Mouse (Mus musculus): ENCODE measurements around the gene Camkk1. TPM values are rescaled to one million over a fixed set of nuclear protein-coding genes. Genes with fewer than 3 reads are reported as not detected.

Gene Camkk1
- polyA plus RNA-seq, 1 experiment from 2014 or later, result 13.9 TPM

- 91% methylated on average over 1 of the region's 1 CpGs for WGBS
- H3K36me3 ChIP-seq (ENCODE audit: control insufficient read depth, insufficient read depth, low read length), result peaks cover 12% of the 10 kb centered on the region; the same call in 1 of the 2 replicates
- no peak overlapping the region for H3K4me3 ChIP-seq (replicated peaks; ENCODE audit: low read length)
- H3K9me3 ChIP-seq (replicated peaks; ENCODE audit: control insufficient read depth, low read length), result no peaks in the 10 kb centered on the region
- H3K9ac ChIP-seq (ENCODE audit: low read length), result no peak overlapping the region
- H3K4me1 ChIP-seq (ENCODE audit: control insufficient read depth, insufficient read depth, low read length), result peaks cover 13% of the 10 kb centered on the region
- no peak for ATAC-seq (ENCODE audit: insufficient read depth, low FRiP score)
- H3K27me3 ChIP-seq (ENCODE audit: control insufficient read depth, insufficient read depth, low read length), result no peaks in the 10 kb centered on the region
- no peak overlapping the region for H3K27ac ChIP-seq (ENCODE audit: low read length)
- no peak overlapping the region for H3K4me2 ChIP-seq (ENCODE audit: low read depth, low read length)
Measured at GRCm38 (mm10) chr11:73052795-73053194, 34.0 kb downstream of the Camkk1 start.

- no peak overlapping the region for H3K4me3 ChIP-seq (replicated peaks; ENCODE audit: low read length)
- H3K4me1 ChIP-seq (ENCODE audit: control insufficient read depth, insufficient read depth, low read length), result no peaks in the 10 kb centered on the region
- H3K4me2 ChIP-seq (ENCODE audit: low read depth, low read length), result no peak overlapping the region
- 0 out of 2 replicates have a peak, but pooled peaks cover 3% of the 10 kb centered on the region for H3K36me3 ChIP-seq (ENCODE audit: control insufficient read depth, insufficient read depth, low read length)
- H3K9ac ChIP-seq (ENCODE audit: low read length), result no peak overlapping the region
- H3K27me3 ChIP-seq (ENCODE audit: control insufficient read depth, insufficient read depth, low read length), result no peaks in the 10 kb centered on the region
- ATAC-seq (ENCODE audit: insufficient read depth, low FRiP score), result no peak
- no peak overlapping the region for H3K27ac ChIP-seq (ENCODE audit: low read length)
- H3K9me3 ChIP-seq (replicated peaks; ENCODE audit: control insufficient read depth, low read length), result no peaks in the 10 kb centered on the region
- 72% methylated on average over 5 of the region's 5 CpGs for WGBS
Measured at GRCm38 (mm10) chr11:73057701-73058100, 38.9 kb downstream of the Camkk1 start.

GRCm38 (mm10) chr11:73059630-73060029, 40.8 kb downstream of the Camkk1 start:
- H3K27me3 ChIP-seq (ENCODE audit: control insufficient read depth, insufficient read depth, low read length), result no peaks in the 10 kb centered on the region
- no peaks in the 10 kb centered on the region for H3K9me3 ChIP-seq (replicated peaks; ENCODE audit: control insufficient read depth, low read length)
- H3K36me3 ChIP-seq (ENCODE audit: control insufficient read depth, insufficient read depth, low read length), result 0 out of 2 replicates have a peak, but pooled peaks cover 3% of the 10 kb centered on the region
- no peak overlapping the region for H3K4me3 ChIP-seq (replicated peaks; ENCODE audit: low read length)
- no peak overlapping the region for H3K27ac ChIP-seq (ENCODE audit: low read length)
- no peak overlapping the region for H3K9ac ChIP-seq (ENCODE audit: low read length)
- no peaks in the 10 kb centered on the region for H3K4me1 ChIP-seq (ENCODE audit: control insufficient read depth, insufficient read depth, low read length)
- no peak overlapping the region for H3K4me2 ChIP-seq (ENCODE audit: low read depth, low read length)
- ATAC-seq (ENCODE audit: insufficient read depth, low FRiP score), result no peak
- WGBS, result 71% methylated on average over 3 of the region's 3 CpGs

GRCm38 (mm10) chr11:73061413-73061812, 42.6 kb downstream of the Camkk1 start:
- no peak overlapping the region for H3K4me2 ChIP-seq (ENCODE audit: low read depth, low read length)
- H3K27ac ChIP-seq (ENCODE audit: low read length), result no peak overlapping the region
- no peak overlapping the region for H3K9ac ChIP-seq (ENCODE audit: low read length)
- ATAC-seq (ENCODE audit: insufficient read depth, low FRiP score), result no peak
- H3K4me1 ChIP-seq (ENCODE audit: control insufficient read depth, insufficient read depth, low read length), result no peaks in the 10 kb centered on the region
- H3K36me3 ChIP-seq (ENCODE audit: control insufficient read depth, insufficient read depth, low read length), result 0 out of 2 replicates have a peak, but pooled peaks cover 3% of the 10 kb centered on the region
- H3K27me3 ChIP-seq (ENCODE audit: control insufficient read depth, insufficient read depth, low read length), result no peaks in the 10 kb centered on the region
- H3K4me3 ChIP-seq (replicated peaks; ENCODE audit: low read length), result no peak overlapping the region
- H3K9me3 ChIP-seq (replicated peaks; ENCODE audit: control insufficient read depth, low read length), result no peaks in the 10 kb centered on the region
- 92% methylated on average over 3 of the region's 3 CpGs for WGBS

GRCm38 (mm10) chr11:73071839-73072238, 53.0 kb downstream of the Camkk1 start:
- no peaks in the 10 kb centered on the region for H3K4me1 ChIP-seq (ENCODE audit: control insufficient read depth, insufficient read depth, low read length)
- no peaks in the 10 kb centered on the region for H3K9me3 ChIP-seq (replicated peaks; ENCODE audit: control insufficient read depth, low read length)
- WGBS, result 87% methylated on average over 3 of the region's 3 CpGs
- peaks cover 42% of the 10 kb centered on the region for H3K36me3 ChIP-seq (ENCODE audit: control insufficient read depth, insufficient read depth, low read length)
- no peaks in the 10 kb centered on the region for H3K27me3 ChIP-seq (ENCODE audit: control insufficient read depth, insufficient read depth, low read length)
- no peak for ATAC-seq (ENCODE audit: insufficient read depth, low FRiP score)
- H3K27ac ChIP-seq (ENCODE audit: low read length), result no peak overlapping the region
- H3K9ac ChIP-seq (ENCODE audit: low read length), result no peak overlapping the region
- no peak overlapping the region for H3K4me2 ChIP-seq (ENCODE audit: low read depth, low read length)
- no peak overlapping the region for H3K4me3 ChIP-seq (replicated peaks; ENCODE audit: low read length)

- H3K4me3 ChIP-seq (replicated peaks; ENCODE audit: low read length), result no peak overlapping the region
- H3K27ac ChIP-seq (ENCODE audit: low read length), result no peak overlapping the region
- H3K9ac ChIP-seq (ENCODE audit: low read length), result no peak overlapping the region
- ATAC-seq (ENCODE audit: insufficient read depth, low FRiP score), result no peak
- H3K4me2 ChIP-seq (ENCODE audit: low read depth, low read length), result no peak overlapping the region
- no peaks in the 10 kb centered on the region for H3K9me3 ChIP-seq (replicated peaks; ENCODE audit: control insufficient read depth, low read length)
- 90% methylated on average over 4 of the region's 4 CpGs for WGBS
- H3K27me3 ChIP-seq (ENCODE audit: control insufficient read depth, insufficient read depth, low read length), result no peaks in the 10 kb centered on the region
- H3K36me3 ChIP-seq (ENCODE audit: control insufficient read depth, insufficient read depth, low read length), result peaks cover 30% of the 10 kb centered on the region
- H3K4me1 ChIP-seq (ENCODE audit: control insufficient read depth, insufficient read depth, low read length), result no peaks in the 10 kb centered on the region
Measured at GRCm38 (mm10) chr11:73076295-73076694, 57.5 kb downstream of the Camkk1 start.

GRCm38 (mm10) chr11:73076733-73077132, 57.9 kb downstream of the Camkk1 start:
- Histone ChIP-seq H3K9ac (ENCODE audit: low read length) (no peak overlapping the region), H3K4me2 (ENCODE audit: low read depth, low read length) (no peak overlapping the region), H3K9me3 (replicated peaks; ENCODE audit: control insufficient read depth, low read length) (no peaks in the 10 kb centered on the region), H3K4me3 (replicated peaks; ENCODE audit: low read length) (no peak overlapping the region), H3K27me3 (ENCODE audit: control insufficient read depth, insufficient read depth, low read length) (no peaks in the 10 kb centered on the region), H3K36me3 (ENCODE audit: control insufficient read depth, insufficient read depth, low read length) (peaks cover 34% of the 10 kb centered on the region), H3K4me1 (ENCODE audit: control insufficient read depth, insufficient read depth, low read length) (no peaks in the 10 kb centered on the region), H3K27ac (ENCODE audit: low read length) (no peak overlapping the region)
- ATAC-seq (ENCODE audit: insufficient read depth, low FRiP score), result no peak
- 80% methylated on average over 4 of the region's 4 CpGs for WGBS

GRCm38 (mm10) chr11:73077211-73077720, 58.5 kb downstream of the Camkk1 start:
- Histone ChIP-seq H3K4me1 (ENCODE audit: control insufficient read depth, insufficient read depth, low read length) (no peaks in the 10 kb centered on the region), H3K4me2 (ENCODE audit: low read depth, low read length) (no peak overlapping the region), H3K27ac (ENCODE audit: low read length) (no peak overlapping the region), H3K9me3 (replicated peaks; ENCODE audit: control insufficient read depth, low read length) (no peaks in the 10 kb centered on the region), H3K27me3 (ENCODE audit: control insufficient read depth, insufficient read depth, low read length) (no peaks in the 10 kb centered on the region), H3K4me3 (replicated peaks; ENCODE audit: low read length) (no peak overlapping the region), H3K9ac (ENCODE audit: low read length) (no peak overlapping the region), H3K36me3 (ENCODE audit: control insufficient read depth, insufficient read depth, low read length) (peaks cover 34% of the 10 kb centered on the region)
- 90% methylated on average over 6 of the region's 6 CpGs for WGBS
- ATAC-seq (ENCODE audit: insufficient read depth, low FRiP score), result no peak

- Histone ChIP-seq H3K9me3 (replicated peaks; ENCODE audit: control insufficient read depth, low read length) (no peaks in the 10 kb centered on the region), H3K36me3 (ENCODE audit: control insufficient read depth, insufficient read depth, low read length) (peaks cover 28% of the 10 kb centered on the region), H3K9ac (ENCODE audit: low read length) (no peak overlapping the region), H3K4me2 (ENCODE audit: low read depth, low read length) (no peak overlapping the region), H3K4me1 (ENCODE audit: control insufficient read depth, insufficient read depth, low read length) (no peaks in the 10 kb centered on the region), H3K27me3 (ENCODE audit: control insufficient read depth, insufficient read depth, low read length) (no peaks in the 10 kb centered on the region), H3K27ac (ENCODE audit: low read length) (no peak overlapping the region), H3K4me3 (replicated peaks; ENCODE audit: low read length) (no peak overlapping the region)
- 89% methylated on average over 8 of the region's 8 CpGs for WGBS
- ATAC-seq (ENCODE audit: insufficient read depth, low FRiP score), result no peak
Measured at GRCm38 (mm10) chr11:73078615-73079014, 59.8 kb downstream of the Camkk1 start.
